Mouse (Mus musculus): ENCODE data around the gene Coq2.

DNA sequence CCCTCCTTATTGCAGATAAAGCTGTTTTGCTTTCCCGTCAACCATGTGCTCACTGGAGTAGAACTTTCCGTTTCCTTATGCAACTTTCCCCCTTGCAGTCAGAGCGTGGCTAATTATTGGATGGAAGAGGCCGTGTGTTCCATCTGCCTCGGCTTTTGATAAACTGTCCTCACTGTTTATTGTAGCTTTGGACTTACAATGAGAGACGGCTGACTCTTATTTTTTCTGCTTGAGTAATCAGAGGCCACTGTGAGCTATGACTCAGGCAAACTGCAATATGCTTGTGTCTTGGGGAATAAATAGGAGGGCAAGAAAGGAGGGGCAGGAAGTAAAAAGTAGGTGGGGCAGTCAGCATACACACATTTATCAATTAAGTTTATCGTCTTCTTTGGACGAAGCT is 31.7 kb upstream of the Coq2 start:
- TF ChIP-seq POLR2A (IDR thresholded peaks at IDR 0.05; ENCODE audit: low read depth, low read length) (no peak), CTCF (IDR thresholded peaks at IDR 0.05; ENCODE audit: extremely low read depth, insufficient read length, insufficient replicate concordance, low read depth, low read length) (no peak)
